Mouse (Mus musculus) fat pad, adult 2 months (tissue): ENCODE results near the gene Rnf220.

Experiments used
- DNase-seq: peaks from one replicate; pipeline ENCODE4 v3.0.0-alpha.2; 2011; ENCODE audit warnings: low read depth, low spot score; ENCODE audit errors: extremely low read depth

Rnf220 gene

GRCm38 (mm10) chr4:117496482-117497165, at the start of gene Rnf220:
Gene Rnf220 (minus strand): TSS chr4:117497052.
- no peak for DNase-seq

GRCm38 (mm10) chr4:117546616-117547015, 49.8 kb upstream of the Rnf220 start:
- no peak for DNase-seq

- DNase-seq, result no peak
These were observed 48.6 kb upstream of the Rnf220 start for GRCm38 (mm10) chr4:117545448-117545847.

- no peak for DNase-seq
These were observed 43.7 kb upstream of the Rnf220 start for GRCm38 (mm10) chr4:117540571-117540970.

GRCm38 (mm10) chr4:117539329-117539980, 42.6 kb upstream of the Rnf220 start:
- no peak for DNase-seq

- DNase-seq, result no peak
These were observed 40.1 kb upstream of the Rnf220 start for GRCm38 (mm10) chr4:117537002-117537401.

GRCm38 (mm10) chr4:117535496-117536200, 38.8 kb upstream of the Rnf220 start:
- DNase-seq, result no peak

- no peak for DNase-seq
These were observed 33.0 kb upstream of the Rnf220 start for GRCm38 (mm10) chr4:117529843-117530242.

- DNase-seq, result no peak
These were observed 31.1 kb upstream of the Rnf220 start for GRCm38 (mm10) chr4:117527952-117528351.

- no peak for DNase-seq
These were observed 30.5 kb upstream of the Rnf220 start for GRCm38 (mm10) chr4:117527116-117527899.

- no peak for DNase-seq
These were observed 29.1 kb upstream of the Rnf220 start for GRCm38 (mm10) chr4:117525990-117526389.

GRCm38 (mm10) chr4:117521350-117521749, 24.5 kb upstream of the Rnf220 start:
- DNase-seq, result no peak

- no peak for DNase-seq
These were observed 21.4 kb upstream of the Rnf220 start for GRCm38 (mm10) chr4:117518246-117518645.

- DNase-seq, result no peak
These were observed 2.2 kb upstream of the Rnf220 start for GRCm38 (mm10) chr4:117499043-117499442.

- no peak for DNase-seq
These were observed 917 bp downstream of the Rnf220 start for GRCm38 (mm10) chr4:117495869-117496401.

GRCm38 (mm10) chr4:117494911-117495501, 1.8 kb downstream of the Rnf220 start:
- no peak for DNase-seq

- DNase-seq, result no peak
These were observed 2.7 kb downstream of the Rnf220 start for GRCm38 (mm10) chr4:117493905-117494851.

GRCm38 (mm10) chr4:117493161-117493568, 3.7 kb downstream of the Rnf220 start:
- no peak for DNase-seq

GRCm38 (mm10) chr4:117491840-117492239, 5.0 kb downstream of the Rnf220 start:
- DNase-seq, result no peak
